Mouse (Mus musculus) CH12.LX (cell line): ENCODE results near the gene Cenph.

Experiments used
- CTCF ChIP-seq, 2 experiments: IDR thresholded peaks in 1 of 2; conservative IDR thresholded peaks in 1 of 2; 2 replicates each; pipeline ENCODE4 v1.5.1; 2011 to 2012; ENCODE audit warnings: low read depth in 2 of 2, low read length in 2 of 2, improper control_type of control experiment in 1 of 2, inconsistent platforms in 1 of 2, mild to moderate bottlenecking in 1 of 2, moderate library complexity in 1 of 2
- TBP ChIP-seq: conservative IDR thresholded peaks from 2 replicates; pipeline ENCODE4 v1.6.1; 2011; ENCODE audit warnings: low read depth, low read length, improper control_type of control experiment

DNA sequence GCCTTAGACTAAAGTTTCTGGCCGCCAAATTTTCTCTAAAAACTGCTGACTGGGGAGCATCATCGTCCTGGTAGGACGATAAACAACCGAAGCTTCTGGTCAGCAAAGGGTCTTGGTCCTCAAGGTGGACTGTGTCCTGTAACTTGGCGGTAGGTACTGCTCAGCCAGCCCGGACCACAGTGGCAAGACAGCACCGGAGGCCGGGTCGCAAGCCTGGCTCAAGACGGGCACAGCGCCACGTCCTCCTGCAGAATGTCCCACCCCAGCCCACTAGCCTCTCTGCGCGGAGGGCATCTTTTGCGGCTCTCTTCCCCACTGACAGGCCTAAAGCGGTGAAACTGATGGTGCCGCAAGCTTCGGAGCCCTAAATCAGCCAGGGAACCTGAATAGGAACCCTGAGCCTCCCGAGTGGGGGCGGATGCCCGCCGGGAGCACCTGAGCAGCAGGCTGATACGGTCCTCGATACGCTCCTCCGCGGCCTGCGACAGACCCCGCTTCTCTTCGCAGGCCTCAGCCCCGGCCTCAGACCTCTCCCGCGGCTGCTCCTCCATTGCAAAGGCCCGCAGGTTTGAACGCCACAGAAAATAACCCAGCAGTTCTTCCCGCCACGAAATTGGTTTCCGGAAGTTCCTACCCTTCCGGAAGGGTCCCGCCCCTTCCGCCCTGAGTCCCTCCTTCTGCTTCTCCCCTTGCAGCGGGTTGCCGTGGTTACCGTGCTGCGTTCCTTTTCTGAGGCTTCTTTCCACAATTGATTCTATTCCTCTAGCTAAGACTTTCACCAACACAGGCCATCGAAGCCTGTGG, at the start of gene Cenph:
- no peak for TF ChIP-seq CTCF (conservative IDR thresholded peaks at IDR 0.05 in 1 of 2, IDR thresholded peaks at IDR 0.05 in 1 of 2; ENCODE audit: low read depth in 2 of 2, low read length in 2 of 2)
- TF ChIP-seq TBP = no peak; the same call in 1 of the 2 replicates
